Mouse (Mus musculus) cerebellum, adult 11 months (tissue): ENCODE measurements around the gene Mrps23.

Source experiments
- DNase-seq: peaks from one replicate; pipeline ENCODE4 v3.0.0; 2022

The Mrps23 gene

DNA sequence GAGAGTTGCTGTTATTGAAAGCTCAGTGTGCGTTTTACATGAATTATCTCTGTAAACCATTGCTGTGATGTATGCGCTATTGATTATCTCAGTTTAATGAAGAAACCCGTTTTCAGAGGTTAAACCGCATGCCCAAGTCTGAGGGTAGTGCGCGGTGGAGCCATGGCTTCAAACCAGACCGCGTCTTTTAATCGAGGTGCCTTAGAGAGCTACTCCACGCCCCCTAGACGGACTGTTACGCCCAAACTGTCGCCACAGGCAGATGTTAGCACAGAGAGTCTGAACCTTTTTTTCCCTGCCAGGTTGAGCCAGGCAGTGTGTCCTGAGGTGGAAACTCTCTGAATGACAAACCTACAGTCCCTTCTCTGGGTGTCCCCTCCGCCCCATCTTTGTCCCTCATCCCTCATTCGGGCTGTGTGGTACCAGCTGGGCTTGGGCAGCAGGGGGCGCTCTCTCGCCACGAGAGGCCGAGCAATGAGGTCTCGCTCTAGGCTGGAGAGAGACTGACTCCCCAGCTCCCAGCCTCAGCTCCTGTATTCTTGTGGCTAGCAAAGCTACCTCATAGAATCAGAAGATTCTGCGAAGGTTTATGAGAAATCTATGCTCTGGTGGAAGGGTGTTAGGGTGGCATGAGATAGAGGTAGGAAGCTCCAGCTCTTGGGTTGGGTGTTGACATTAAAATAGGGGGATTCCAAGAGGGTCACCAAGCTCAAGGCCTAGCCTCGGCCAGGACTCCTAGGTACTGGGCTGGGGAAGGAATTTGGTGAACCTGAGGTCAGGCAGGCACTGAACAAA is 48.0 kb downstream of the Mrps23 start:
- peak; percentile 79 for DNase-seq

DNA sequence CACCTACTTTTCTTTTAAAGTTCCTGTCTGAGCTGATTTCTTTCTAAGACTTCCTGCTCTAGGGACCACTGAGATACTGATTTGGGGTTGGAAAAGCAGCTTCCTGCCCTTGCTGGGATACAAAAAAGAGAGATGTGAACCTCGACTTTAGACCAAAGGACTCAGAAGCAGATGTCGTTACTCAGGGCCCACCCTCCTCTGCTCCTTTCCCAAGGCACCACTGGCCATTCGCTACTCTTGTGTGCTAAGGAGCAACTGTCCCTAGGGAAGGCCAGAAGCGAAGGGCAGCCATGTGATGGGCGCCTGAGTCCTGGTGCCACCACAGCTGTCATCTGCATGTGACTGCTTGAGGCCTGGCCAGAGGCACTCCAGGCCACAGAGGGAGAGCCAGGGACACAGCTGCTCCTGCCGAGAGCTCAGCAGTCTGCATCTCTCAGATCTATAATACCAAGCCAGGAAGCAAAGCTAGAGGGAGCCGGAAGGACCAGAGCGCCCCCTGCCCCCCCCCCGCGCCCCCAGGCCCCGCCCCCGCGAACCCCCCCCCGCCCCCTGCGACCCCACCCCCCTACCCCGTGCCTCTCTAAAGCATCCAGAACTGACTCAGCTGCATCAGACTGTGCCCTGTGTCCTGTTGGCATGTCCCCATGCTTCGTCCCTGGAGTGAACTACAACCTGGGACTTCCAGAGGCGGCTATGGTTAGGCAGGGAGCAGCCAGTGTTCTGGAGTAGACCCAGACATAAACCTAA is 48.8 kb downstream of the Mrps23 start:
- DNase-seq: peak; percentile 13

DNA sequence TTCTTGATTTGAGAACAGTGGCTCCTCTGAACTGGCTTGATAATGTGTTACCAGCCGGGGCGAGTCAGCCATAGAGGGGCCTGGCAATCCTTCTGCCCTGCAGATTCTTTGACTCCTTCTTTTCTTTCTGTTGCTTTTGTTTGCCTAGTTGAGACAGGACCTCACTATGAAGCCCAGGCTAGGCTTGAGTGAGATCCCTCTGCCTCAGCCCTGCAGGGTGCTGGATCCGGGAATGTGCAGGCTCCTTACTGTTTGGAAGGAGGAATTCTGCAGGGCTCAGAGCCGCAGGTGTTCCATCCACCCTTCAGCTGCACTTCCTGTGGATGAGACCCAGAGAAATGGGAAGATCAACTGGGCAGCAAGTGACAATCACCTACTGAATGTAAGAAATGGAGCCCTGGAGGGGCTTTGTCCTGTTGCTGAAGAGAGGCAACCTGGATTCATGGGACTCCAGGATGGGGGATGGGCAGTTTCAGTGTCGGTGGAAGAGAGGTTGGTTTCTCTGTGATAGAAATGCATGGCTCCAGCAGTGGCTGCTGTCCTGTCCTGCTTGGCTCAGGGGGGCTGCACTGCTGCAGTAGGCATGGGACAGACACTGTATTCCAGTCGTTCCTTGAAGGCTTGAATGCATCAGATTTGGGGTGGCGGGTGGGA is 49.5 kb downstream of the Mrps23 start:
- no peak for DNase-seq

DNA sequence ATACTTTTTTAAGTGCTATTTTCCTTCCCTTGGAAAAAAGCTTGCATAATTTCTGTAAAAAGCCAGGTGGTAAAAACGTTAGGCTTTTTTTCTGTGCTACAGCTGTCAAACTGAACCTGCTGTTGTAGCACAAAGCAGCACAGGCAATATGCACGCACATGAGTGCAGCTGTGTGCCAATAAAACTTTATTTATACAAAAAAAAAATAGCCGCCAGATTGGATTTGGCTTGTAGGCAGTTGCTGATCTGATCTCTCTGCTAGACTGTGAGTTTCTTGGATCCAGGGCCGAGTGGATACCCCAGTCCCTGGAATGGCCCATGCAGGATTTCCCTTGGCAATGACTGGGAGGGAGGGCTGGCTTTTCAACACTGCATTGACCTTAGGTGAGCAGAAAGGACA is 53.5 kb downstream of the Mrps23 start:
- no peak for DNase-seq

DNA sequence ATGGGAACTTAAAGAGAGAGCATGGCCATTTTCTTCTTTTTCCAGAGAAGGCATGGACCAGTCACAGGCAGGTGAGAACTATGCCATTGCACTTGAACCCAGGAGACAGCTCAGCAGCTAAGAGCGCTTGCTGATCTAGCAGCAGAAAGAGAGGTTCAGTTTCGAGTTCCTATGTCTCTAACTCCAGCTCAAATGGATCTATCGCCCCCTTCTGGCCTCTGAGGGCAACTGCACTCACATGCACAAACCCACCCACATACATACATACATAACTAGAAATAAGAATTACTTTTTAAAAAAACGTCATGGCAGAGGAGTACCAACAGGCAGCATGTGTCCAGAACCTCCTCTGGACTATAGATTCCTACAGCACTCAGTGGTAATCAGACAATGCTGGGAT is 54.0 kb downstream of the Mrps23 start:
- DNase-seq: no peak

DNA sequence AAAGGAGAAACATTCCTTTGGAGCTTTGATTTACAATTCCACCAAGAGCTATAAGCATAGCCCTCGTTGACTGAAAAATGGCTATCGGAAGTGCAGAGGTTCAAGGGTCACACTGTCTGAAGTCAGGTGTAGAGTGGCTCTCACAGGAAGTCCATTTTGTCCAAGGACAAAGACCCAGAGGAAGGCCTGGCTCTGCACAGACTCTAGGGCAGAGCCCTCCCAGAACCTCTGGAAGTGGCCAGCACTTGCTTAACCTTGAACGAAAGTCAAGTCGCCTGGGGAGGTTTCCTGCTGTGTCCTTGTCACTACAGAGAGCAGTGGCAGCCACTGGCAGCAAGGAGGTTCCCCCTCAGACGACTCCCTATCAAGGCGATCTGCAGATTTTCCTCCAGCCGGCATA is 56.3 kb downstream of the Mrps23 start:
- DNase-seq: no peak
